In genomic region chr7:131629562-131629961, GRCm38 (mm10) we compare ENCODE assay signal across 19 mouse cellular contexts.
DNase-seq lines count a peak whose midpoint lies in the region; ATAC-seq lines count a peak whose summit lies in the region.
"Had no signal": no experiment of that assay in that cellular context is flagged by ENCODE, and none has a peak within 500 bp of the region (broad histone marks: within the 10 kb centered on the region; RNA-seq: fewer than 3 reads in every experiment).

No protein-coding gene starts in this region.

- H3K9me3 ChIP-seq in embryonic facial prominence, embryonic 14.5 days (ENCODE audit: control insufficient read depth, low read length), result no peaks in the 10 kb centered on the region
- H3K9me3 ChIP-seq in embryonic facial prominence, embryonic 10.5 days, result no peaks in the 10 kb centered on the region
- no peaks in the 10 kb centered on the region for H3K9me3 ChIP-seq in hindbrain, embryonic 14.5 days (ENCODE audit: control insufficient read depth, low read length)
- no peaks in the 10 kb centered on the region for H3K9me3 ChIP-seq in hindbrain, embryonic 12.5 days (replicated peaks)
- H3K9me3 ChIP-seq: embryonic facial prominence, embryonic 12.5 days; heart, embryonic 10.5 days had no signal

- no peak for ATAC-seq in embryonic facial prominence, embryonic 14.5 days (ENCODE audit: low read depth)
- ATAC-seq in hindbrain, embryonic 14.5 days (ENCODE audit: low FRiP score), result no peak
- no peak for ATAC-seq in hindbrain, embryonic 12.5 days (ENCODE audit: low FRiP score)
- ATAC-seq: CD4-positive, CD25-positive, alpha-beta regulatory T cell, adult 4 months; inflammation-experienced regulatory T-cells, adult 6 months; intestine, postnatal 0 days had no signal

- no peak overlapping the region for H3K4me2 ChIP-seq in embryonic facial prominence, embryonic 14.5 days (ENCODE audit: low read depth, low read length)
- H3K4me2 ChIP-seq in hindbrain, embryonic 14.5 days (replicated peaks), result no peak overlapping the region
- no peak overlapping the region for H3K4me2 ChIP-seq in hindbrain, embryonic 12.5 days (replicated peaks)
- H3K4me2 ChIP-seq: embryonic facial prominence, embryonic 12.5 days had no signal

- H3K4me1 ChIP-seq in embryonic facial prominence, embryonic 14.5 days (ENCODE audit: control insufficient read depth, insufficient read depth, low read length), result no peaks in the 10 kb centered on the region
- H3K4me1 ChIP-seq in embryonic facial prominence, embryonic 10.5 days, result 0 out of 2 replicates have a peak, but pooled peaks cover 5% of the 10 kb centered on the region
- 0 out of 2 replicates have a peak, but pooled peaks cover 11% of the 10 kb centered on the region for H3K4me1 ChIP-seq in hindbrain, embryonic 14.5 days (replicated peaks; ENCODE audit: control insufficient read depth, insufficient read depth, low read length)
- no peaks in the 10 kb centered on the region for H3K4me1 ChIP-seq in hindbrain, embryonic 12.5 days
- H3K4me1 ChIP-seq: embryonic facial prominence, embryonic 12.5 days; heart, embryonic 10.5 days had no signal

- no peak overlapping the region for H3K4me3 ChIP-seq in embryonic facial prominence, embryonic 14.5 days (ENCODE audit: low read depth, low read length)
- no peak overlapping the region for H3K4me3 ChIP-seq in embryonic facial prominence, embryonic 10.5 days
- no peak overlapping the region for H3K4me3 ChIP-seq in hindbrain, embryonic 14.5 days (replicated peaks; ENCODE audit: low read length)
- no peak overlapping the region for H3K4me3 ChIP-seq in hindbrain, embryonic 12.5 days
- H3K4me3 ChIP-seq: embryonic facial prominence, embryonic 12.5 days; heart, embryonic 10.5 days had no signal

- peak; percentile 3 for DNase-seq in embryonic facial prominence, embryonic 14.5 days (ENCODE audit: low spot score)
- DNase-seq in embryonic facial prominence, embryonic 10.5 days (ENCODE audit: low spot score), result no peak
- no peak for DNase-seq in hindbrain, embryonic 14.5 days (ENCODE audit: low spot score)
- DNase-seq in retina, postnatal 1 day, result peak; percentile 68
- DNase-seq in retina, embryonic 14.5 days (ENCODE audit: low spot score), result no peak
- DNase-seq in retina, postnatal 7 days (ENCODE audit: low read depth, low spot score), result peak; percentile 4
- DNase-seq in embryo, embryonic 10.5 days (ENCODE audit: low spot score), result no peak
- DNase-seq: adrenal gland, postnatal 10 days; B cell, adult 2 months; embryo, embryonic 11 days; gastrocnemius, postnatal 10 days; kidney, adult 8-10 months had no signal

- H3K36me3 ChIP-seq in embryonic facial prominence, embryonic 14.5 days (ENCODE audit: control insufficient read depth, insufficient read depth, low read length), result no peaks in the 10 kb centered on the region
- H3K36me3 ChIP-seq in embryonic facial prominence, embryonic 10.5 days (replicated peaks), result no peaks in the 10 kb centered on the region
- no peaks in the 10 kb centered on the region for H3K36me3 ChIP-seq in hindbrain, embryonic 14.5 days (replicated peaks; ENCODE audit: control insufficient read depth, insufficient read depth)
- H3K36me3 ChIP-seq in hindbrain, embryonic 12.5 days, result no peaks in the 10 kb centered on the region
- H3K36me3 ChIP-seq: embryonic facial prominence, embryonic 12.5 days; G1E; heart, embryonic 10.5 days had no signal

- no peak overlapping the region for H3K9ac ChIP-seq in embryonic facial prominence, embryonic 14.5 days (ENCODE audit: low read depth, low read length)
- H3K9ac ChIP-seq in hindbrain, embryonic 14.5 days, result no peak overlapping the region
- H3K9ac ChIP-seq in hindbrain, embryonic 12.5 days, result no peak overlapping the region
- H3K9ac ChIP-seq: embryonic facial prominence, embryonic 12.5 days had no signal

- H3K27me3 ChIP-seq in embryonic facial prominence, embryonic 14.5 days (replicated peaks; ENCODE audit: control insufficient read depth, insufficient read depth, low read length), result no peaks in the 10 kb centered on the region
- H3K27me3 ChIP-seq in embryonic facial prominence, embryonic 10.5 days (replicated peaks; ENCODE audit: low read depth, poor library complexity, severe bottlenecking), result peaks cover 13% of the 10 kb centered on the region; the same call in 1 of the 2 replicates
- H3K27me3 ChIP-seq in hindbrain, embryonic 14.5 days (ENCODE audit: control insufficient read depth, insufficient read depth, low read length), result no peaks in the 10 kb centered on the region
- no peaks in the 10 kb centered on the region for H3K27me3 ChIP-seq in hindbrain, embryonic 12.5 days
- H3K27me3 ChIP-seq: embryonic facial prominence, embryonic 12.5 days had no signal

- WGBS in embryonic facial prominence, embryonic 14.5 days, result 60% methylated on average over 8 of the region's 8 CpGs
- WGBS in embryonic facial prominence, embryonic 10.5 days, result 90% methylated on average over 8 of the region's 8 CpGs
- 60% methylated on average over 8 of the region's 8 CpGs for WGBS in hindbrain, embryonic 14.5 days
- 80% methylated on average over 8 of the region's 8 CpGs for WGBS in hindbrain, embryonic 12.5 days

- H3K27ac ChIP-seq in embryonic facial prominence, embryonic 14.5 days (replicated peaks; ENCODE audit: low read depth, low read length), result no peak overlapping the region
- no peak overlapping the region for H3K27ac ChIP-seq in embryonic facial prominence, embryonic 10.5 days (replicated peaks)
- 0 out of 2 replicates have a peak overlapping the region, but pooled peaks have one; percentile 7 for H3K27ac ChIP-seq in hindbrain, embryonic 14.5 days
- H3K27ac ChIP-seq in hindbrain, embryonic 12.5 days, result no peak overlapping the region
- H3K27ac ChIP-seq: embryonic facial prominence, embryonic 12.5 days; heart, embryonic 10.5 days had no signal

Comparison
In these comparisons a context has a peak if more than half of its experiments do, and no peak if none do; other contexts are left out.
1. DNase-seq: peak in embryonic facial prominence, embryonic 14.5 days (single experiment), retina, postnatal 1 day (single experiment) and retina, postnatal 7 days (single experiment); none in embryonic facial prominence, embryonic 10.5 days (single experiment), hindbrain, embryonic 14.5 days (single experiment), retina, embryonic 14.5 days (single experiment) and embryo, embryonic 10.5 days (single experiment).